Mouse (Mus musculus): ENCODE results near the gene Calm1. TPM values are rescaled to one million over a fixed set of nuclear protein-coding genes. Genes with fewer than 3 reads are reported as not detected.

The Calm1 gene
- polyA plus RNA-seq, 1 experiment: 1,842 TPM

GRCm38 (mm10) chr12:100255441-100255949, 56.3 kb downstream of the Calm1 start:
- Histone ChIP-seq H3K4me3 (ENCODE audit: insufficient read depth, low read length) (no peak overlapping the region), H3K27ac (ENCODE audit: insufficient read depth, low read length) (0 out of 2 replicates have a peak overlapping the region, but pooled peaks have one; percentile 59), H3K4me1 (ENCODE audit: control insufficient read depth, insufficient read depth, low read length) (peaks cover 6% of the 10 kb centered on the region)
- TF ChIP-seq POLR2A (IDR thresholded peaks at IDR 0.05; ENCODE audit: extremely low read depth, insufficient read depth, low read length) (no peak), CTCF (IDR thresholded peaks at IDR 0.05; ENCODE audit: extremely low read depth, insufficient read depth, low read length) (no peak)

DNA sequence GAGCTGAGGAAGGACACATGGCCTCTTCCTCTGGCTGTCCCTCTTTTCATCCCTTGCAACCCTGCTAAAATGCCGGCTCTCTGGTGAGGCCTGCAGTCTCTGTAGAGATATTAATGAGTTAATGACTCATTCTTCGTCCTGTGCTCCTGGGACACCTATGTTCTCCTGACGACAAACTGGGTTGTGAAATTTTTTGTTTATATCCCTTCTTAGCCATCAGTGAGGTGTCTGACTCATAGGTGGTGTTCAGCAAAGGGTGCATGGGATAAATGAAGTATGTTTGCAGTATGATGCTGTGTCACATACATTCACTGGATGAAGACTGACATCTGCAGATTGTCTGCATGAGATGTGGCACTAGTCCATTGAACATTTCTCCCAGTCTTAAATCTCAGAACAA, 58.5 kb downstream of the Calm1 start:
- Histone ChIP-seq H3K27ac (ENCODE audit: insufficient read depth, low read length) (no peak overlapping the region), H3K4me1 (ENCODE audit: control insufficient read depth, insufficient read depth, low read length) (peaks cover 8% of the 10 kb centered on the region), H3K4me3 (ENCODE audit: insufficient read depth, low read length) (no peak overlapping the region)
- TF ChIP-seq CTCF (IDR thresholded peaks at IDR 0.05; ENCODE audit: extremely low read depth, insufficient read depth, low read length): no peak
- no peak for TF ChIP-seq POLR2A (IDR thresholded peaks at IDR 0.05; ENCODE audit: extremely low read depth, insufficient read depth, low read length)

Other genes starting within 250 kb of the Calm1 start
- gene Kcnk13, start 234.9 kb upstream of the Calm1 start, polyA plus RNA-seq (2012; rRNA removed): 4.5 and 6.0 TPM in 2 replicates
- gene Psmc1, start 89.3 kb upstream of the Calm1 start, polyA plus RNA-seq (2012; rRNA removed): 143 and 149 TPM in 2 replicates
- gene Nrde2, start 39.8 kb upstream of the Calm1 start, polyA plus RNA-seq (2012; rRNA removed): 11.8 and 12.3 TPM in 2 replicates